Mouse (Mus musculus) left cerebral cortex, adult 11 months (tissue): ENCODE measurements around the gene Kif26b.
A peak's percentile ranks its signal among the peaks of the same experiment; 100 is the strongest.

Experiments
- DNase-seq: peaks from one replicate; pipeline ENCODE4 v3.0.0; 2022; ENCODE audit warnings: low spot score

Kif26b gene

DNA sequence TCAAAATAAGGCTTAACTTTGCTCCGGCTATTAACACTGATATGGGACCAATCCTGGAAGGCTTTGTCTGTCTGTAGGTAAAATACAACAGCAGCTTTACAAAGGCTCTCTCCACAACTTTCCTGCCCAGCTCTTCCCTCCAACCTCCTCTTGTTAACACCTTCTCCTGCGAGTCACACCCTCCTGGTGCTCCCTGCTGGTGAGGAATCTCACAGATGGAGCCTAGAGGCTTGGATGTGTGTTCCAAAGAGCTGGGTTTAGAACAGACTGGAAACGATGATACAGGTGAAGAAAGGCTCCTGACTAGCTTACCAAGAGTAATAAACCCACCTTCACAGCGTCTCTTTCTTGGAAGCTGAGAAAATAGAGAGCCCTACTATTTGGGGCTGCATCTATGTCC lies 400.6 kb downstream of the Kif26b start:
- no peak for DNase-seq

DNA sequence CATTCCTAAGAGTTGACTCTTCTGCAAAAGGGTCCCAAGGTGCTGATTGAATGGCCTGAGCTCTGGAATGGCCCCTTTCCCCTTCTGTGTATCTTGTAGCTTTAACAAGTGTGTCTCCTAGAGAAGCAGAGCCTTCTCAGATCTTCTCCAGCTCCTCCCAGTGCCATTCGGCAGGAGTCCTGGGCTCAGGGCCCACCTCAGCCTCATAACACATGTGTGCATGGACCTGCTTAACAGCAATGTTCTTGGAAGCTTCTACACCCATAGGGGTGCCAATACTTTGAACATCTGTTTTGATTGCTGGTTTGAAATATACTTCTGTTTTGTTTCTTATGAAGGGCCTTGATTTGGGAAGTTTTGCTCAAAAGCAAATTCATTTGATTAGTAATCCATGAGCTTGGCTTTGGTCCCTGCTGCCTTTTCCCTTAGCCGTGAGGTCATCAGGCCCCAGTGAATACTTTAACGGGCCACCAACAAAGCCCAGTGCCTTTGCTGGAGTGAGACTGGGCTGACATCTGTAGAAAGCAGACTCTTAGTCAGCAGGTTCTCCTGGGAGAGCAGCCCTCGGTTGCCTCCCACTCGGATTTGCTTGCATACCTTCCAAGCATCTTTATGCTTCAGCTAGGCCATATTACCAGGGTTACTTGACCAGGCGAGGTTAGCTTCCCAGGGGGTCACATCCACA lies 405.2 kb downstream of the Kif26b start:
- DNase-seq = no peak

DNA sequence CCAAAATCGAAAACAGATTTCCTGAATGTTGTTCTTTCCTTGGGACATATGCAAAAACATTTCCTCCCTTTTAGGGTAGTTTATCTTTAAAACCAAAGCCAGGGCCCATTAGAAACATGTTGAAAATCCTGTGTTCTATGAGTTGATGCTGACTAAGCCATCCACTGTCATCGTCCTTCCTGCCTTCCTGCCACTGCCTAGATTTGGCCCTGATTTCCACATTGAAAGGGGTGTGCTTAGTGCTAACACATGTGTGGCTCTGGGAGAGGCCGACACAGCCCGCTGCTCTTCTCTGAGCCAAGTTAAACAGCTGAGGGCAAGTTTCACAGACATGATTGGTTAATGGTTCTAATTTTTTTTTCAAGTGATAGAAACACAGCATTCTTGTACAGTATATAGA lies 407.5 kb downstream of the Kif26b start:
- DNase-seq = no peak

DNA sequence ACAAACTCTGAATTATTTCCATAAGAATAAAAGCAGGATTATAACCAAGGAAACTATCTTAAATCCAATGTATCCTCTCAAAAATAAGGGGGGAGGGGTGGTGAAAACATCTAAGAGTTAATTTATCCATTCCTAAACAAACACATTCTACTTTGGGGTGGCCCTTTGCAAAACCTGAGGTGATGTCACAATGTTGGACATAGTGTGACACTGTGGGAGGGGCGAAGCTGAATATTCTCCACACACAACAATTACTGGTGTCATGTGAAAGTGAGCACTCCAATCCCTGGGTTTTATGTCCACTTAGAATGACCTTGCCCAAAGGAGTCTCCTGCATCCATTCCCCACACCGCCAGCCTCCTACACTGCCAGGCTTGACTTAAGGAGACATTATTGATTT lies 408.1 kb downstream of the Kif26b start:
- DNase-seq = no peak

DNA sequence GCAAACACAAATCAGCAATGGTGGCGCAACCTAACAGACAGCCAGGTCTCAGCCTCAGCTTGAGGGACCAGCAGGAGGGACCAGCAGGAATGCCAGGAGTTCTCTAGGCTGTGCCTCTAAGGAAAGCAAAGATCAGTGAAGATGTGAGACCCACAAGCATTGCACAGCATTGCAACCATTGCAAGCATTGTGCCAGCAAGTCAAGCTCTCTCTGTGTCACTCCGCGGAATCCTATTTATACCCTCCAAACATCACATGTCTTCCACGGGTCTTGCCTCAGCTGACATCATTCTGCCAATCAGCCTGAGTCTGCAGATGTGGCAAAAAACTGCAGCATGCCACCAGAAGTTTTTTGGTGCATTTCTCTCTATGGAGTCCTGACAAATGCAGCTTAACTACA lies 411.4 kb downstream of the Kif26b start:
- DNase-seq = no peak

DNA sequence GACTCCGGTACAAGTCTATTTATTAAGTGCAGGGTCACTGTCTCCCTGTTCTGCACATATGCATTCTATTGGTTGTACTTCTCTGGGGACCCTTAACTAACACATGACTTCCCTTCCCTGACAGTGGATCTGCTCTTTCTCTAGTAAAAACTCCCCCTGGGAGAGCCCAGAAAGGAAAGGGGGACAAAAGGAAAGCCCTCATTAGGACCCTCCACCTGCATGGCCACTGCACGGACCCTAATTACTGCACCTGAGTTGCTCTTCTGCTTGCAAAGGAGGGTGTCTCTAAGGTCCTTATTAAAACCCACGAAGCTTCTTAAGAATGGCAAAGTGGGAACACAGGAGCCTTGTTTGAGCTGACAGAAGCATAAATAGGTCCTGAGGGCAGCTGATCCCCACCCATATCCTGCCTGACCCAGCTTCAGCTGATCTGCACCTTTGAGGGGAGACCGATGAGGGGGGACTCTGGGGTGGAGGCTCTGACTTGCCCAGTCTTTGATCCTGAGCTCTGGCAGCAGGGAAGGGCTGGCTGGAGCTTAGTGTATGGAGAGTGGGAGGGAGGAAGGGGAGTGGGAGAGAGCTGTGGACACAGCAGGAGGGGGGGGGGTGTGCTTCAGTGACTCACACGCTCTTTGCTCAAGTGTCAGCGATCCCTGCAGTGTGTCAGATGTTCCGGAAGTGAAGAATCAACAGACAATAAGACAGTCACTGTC lies 413.5 kb downstream of the Kif26b start:
- no peak for DNase-seq

DNA sequence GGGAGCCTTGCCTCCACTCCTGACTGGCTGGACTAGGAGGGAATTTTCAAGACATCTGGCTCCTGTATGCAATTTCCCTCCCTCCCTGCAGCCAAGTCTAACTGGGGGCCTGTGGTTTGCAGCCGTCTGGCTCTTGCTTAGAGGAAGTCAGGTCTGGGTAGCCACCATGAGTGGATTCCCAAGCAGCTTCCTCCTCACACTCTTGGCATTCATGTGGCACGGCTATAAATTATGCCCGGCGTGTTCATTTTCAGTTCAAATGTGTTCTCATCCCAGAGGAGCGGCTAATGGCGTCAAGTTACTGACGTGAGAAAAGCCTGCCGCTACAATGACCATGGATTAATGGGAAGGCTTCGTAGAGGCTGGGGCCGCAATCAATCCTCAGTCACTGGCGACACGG lies 424.0 kb downstream of the Kif26b start:
- DNase-seq = no peak

DNA sequence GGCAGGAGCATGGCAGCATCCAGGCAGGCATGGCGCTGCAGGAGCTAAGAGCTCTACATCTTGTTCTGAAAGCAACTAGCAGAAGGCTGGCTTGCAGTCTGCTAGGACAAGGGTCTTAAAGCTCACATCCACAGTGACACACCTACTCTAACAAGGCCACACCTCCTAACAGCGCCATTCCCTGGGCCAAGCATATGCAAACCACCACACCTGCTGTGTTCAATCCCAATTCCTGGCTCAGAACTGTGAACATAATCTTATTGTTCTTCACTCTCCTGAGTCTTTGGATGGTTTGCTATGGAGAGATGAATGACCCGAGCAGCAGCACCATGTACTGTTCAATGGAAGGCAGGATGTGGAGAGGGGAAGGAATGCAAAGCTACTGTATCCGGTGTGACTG lies 429.7 kb downstream of the Kif26b start:
- no peak for DNase-seq

DNA sequence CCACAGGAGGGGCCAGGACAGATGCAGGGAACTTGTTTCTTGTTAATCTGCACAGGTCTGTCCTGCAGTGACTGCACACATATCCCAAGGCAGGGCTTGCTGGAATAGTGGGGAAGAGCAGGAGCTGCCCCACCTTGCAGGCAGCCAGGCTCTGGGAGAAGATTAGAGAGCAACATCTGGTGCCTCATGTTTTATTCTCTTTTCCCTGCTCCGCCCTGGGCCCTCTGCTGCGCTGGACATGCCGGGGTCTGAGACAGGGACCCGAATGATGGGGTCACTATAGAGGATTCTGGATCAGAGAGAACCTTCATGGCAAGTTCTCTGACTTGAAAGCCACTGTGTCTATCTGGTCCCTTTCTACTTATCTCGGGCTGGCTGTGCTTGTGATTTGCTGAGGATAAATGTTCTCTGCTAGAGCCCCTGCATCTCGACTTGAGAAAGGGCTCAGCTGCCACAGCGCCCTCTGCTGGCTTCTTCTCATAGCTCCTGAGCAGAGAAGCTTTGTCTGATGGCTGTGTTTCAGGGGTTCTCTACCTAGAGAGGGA lies 431.2 kb downstream of the Kif26b start:
- peak; percentile 28 for DNase-seq

DNA sequence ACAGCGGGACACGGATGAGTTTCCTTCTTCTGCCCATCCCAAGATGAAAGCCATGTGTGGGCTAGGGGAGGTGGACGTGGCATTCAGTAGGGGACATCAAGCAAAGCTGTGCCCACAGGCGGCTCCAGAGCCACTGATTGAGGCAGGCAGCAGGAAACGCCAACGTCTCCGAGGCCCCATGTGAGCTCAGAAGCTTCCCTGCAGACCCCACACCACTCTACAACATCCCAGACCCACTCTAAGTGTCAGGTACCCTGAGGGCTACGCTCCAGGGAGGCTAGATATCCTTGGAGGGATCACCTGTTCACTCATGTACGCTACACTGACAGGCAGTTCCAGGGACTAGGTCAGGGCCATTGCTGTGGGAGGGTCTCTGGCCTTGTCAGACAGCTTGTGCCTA lies 432.7 kb downstream of the Kif26b start:
- DNase-seq = no peak

DNA sequence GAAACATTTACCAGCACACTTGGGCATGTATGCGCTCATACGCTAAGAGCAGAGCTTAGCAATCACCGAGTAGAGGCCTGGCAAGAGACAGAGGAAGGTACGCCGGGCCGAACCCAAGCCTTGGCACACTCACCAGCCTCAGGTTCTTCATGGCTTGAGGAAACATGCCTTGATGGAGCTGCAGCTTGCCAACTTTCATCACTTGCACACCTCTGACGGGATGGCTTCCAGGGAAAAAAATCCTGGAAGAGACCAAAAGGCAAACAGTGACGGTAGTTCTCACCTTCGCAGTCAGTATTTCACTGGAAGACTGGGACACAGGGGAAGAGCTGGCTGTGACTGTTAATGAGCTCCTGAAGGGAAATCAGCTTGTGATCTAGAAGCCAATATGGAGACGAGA lies 443.1 kb downstream of the Kif26b start:
- no peak for DNase-seq

DNA sequence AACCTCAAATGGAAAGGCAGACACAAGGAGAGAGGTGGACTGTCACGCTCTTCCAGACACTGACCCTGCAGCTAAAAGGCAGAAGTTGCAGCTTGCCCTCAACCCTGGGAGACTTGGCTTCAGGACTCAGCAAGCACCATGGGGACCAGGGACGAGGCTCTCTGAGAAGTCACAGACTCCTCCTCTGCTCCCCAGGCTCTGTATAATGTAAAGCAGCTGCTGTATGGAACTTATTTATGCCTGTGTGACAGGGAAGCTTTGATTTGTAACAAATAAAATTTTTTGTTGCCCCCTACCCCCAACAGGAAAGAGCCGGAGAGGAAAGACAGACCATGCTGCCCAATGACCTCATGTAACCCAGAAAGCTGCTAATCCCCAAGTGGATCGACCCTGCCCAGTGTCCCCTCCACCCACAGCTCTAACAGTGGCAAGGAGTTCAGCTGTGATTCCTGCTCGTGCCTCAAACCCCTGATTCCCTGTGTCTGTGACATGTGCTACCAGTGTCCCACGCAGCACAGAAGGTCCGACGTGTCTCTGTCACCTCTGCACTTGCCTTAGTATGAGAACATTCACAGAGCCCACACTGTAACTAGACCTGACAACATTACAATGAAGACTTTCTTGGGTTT lies 449.8 kb downstream of the Kif26b start:
- DNase-seq = no peak

DNA sequence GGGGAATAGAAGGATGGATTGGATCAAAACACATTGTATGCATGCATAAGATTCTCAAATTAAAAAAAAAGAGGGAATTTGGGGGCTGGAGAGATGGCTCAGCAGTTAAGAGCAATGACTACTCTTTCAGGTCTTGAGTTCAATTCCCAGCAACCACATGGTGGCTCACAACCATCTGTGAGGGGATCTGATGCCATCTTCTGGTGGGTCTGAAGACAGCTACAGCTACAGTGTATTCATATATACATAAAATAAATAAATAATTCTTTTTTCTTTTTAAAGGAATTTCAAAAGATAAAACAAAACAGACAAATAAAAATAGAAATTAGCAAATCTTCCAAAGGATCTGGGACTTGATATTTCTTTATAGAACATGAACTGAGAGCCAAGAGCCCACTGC lies 451.3 kb downstream of the Kif26b start:
- no peak for DNase-seq

DNA sequence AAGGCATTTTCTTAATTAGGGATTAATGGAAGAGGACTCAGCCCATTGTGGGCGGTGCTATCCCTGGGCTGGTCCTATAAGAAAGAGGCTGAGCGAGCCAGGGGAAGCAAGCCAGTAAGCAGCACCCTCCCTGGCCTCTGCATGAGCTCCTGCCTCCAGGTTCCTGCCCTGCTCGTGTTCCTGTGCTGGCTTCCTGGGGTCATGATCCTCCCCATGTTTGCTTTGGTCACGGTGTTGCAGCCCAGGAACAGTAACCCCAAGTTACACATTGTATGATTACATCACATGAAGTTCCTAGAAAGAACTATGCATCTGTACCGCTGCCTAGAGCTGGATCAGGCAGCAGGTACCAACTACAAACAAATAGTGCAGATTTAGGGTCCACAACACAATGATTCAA lies 452.7 kb downstream of the Kif26b start:
- no peak for DNase-seq

DNA sequence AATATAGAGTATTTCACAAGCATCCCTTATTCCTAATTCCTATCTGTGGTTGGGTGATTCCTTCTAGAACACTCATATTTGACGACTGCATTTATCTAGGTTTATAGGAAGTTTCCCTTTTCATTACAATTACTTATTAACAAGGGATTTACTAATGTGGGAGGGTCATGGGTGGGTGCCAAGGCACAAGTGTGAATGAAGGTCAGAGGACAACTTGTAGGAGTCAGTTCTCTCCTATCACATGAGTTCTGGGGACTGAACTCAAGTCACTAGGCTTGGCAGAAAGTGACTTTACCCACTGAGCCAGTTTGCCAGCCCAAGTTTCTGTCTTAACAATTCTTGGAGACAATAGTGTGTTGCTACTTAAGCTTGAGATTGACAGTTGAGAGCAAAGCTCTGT lies 459.3 kb downstream of the Kif26b start:
- no peak for DNase-seq
